Mouse (Mus musculus): ENCODE data around the gene Wfdc12. TPM values are rescaled to one million over a fixed set of nuclear protein-coding genes. Genes with fewer than 3 reads are reported as not detected.

Wfdc12 gene
- polyA plus RNA-seq, 1 experiment, result 0.15 TPM

- H3K27ac ChIP-seq (ENCODE audit: insufficient read depth, low read length), result no peak overlapping the region
- WGBS, result 66% methylated on average over 6 of the region's 6 CpGs
- DNase-seq, result no peak
Observed at GRCm38 (mm10) chr2:164144025-164144424, 46.4 kb downstream of the Wfdc12 start.

GRCm38 (mm10) chr2:164142021-164142420, 48.4 kb downstream of the Wfdc12 start:
- WGBS, result 32% methylated on average over 10 of the region's 10 CpGs
- H3K27ac ChIP-seq (ENCODE audit: insufficient read depth, low read length), result no peak overlapping the region
- no peaks in the 10 kb centered on the region for H3K27me3 ChIP-seq (ENCODE audit: control insufficient read depth, insufficient read depth, low read length)
- TF ChIP-seq POLR2A (IDR thresholded peaks at IDR 0.05; ENCODE audit: borderline replicate concordance, insufficient read depth, low read length) (no peak), CTCF (IDR thresholded peaks at IDR 0.05; ENCODE audit: borderline replicate concordance, insufficient read depth, low read depth, low read length) (no peak)
- peaks cover 10% of the 10 kb centered on the region for H3K4me1 ChIP-seq (ENCODE audit: control insufficient read depth, insufficient read depth, low read length)
- no peak for DNase-seq
- no peak overlapping the region for H3K4me3 ChIP-seq (replicated peaks; ENCODE audit: insufficient read depth, low read depth, low read length)

More at GRCm38 (mm10) chr2:164144025-164144424, 46.4 kb downstream of the Wfdc12 start:
- TF ChIP-seq CTCF (IDR thresholded peaks at IDR 0.05; ENCODE audit: borderline replicate concordance, insufficient read depth, low read depth, low read length), result no peak
- no peak for TF ChIP-seq POLR2A (IDR thresholded peaks at IDR 0.05; ENCODE audit: borderline replicate concordance, insufficient read depth, low read length)
- H3K4me1 ChIP-seq (ENCODE audit: control insufficient read depth, insufficient read depth, low read length), result peaks cover 10% of the 10 kb centered on the region
- no peak overlapping the region for H3K4me3 ChIP-seq (replicated peaks; ENCODE audit: insufficient read depth, low read depth, low read length)
- H3K27me3 ChIP-seq (ENCODE audit: control insufficient read depth, insufficient read depth, low read length), result no peaks in the 10 kb centered on the region

Other genes with a start within 250 kb of the Wfdc12 start
- gene Ywhab, start 195.6 kb downstream of the Wfdc12 start, polyA plus RNA-seq (2012; rRNA removed), result 231 and 250 TPM in 2 replicates
- gene Pabpc1l, start 165.2 kb downstream of the Wfdc12 start, polyA plus RNA-seq (2012; rRNA removed), result 3.1 and 3.2 TPM in 2 replicates
- 17.1 and 18.7 TPM in 2 replicates for gene Stk4, start 120.3 kb downstream of the Wfdc12 start, polyA plus RNA-seq (2012; rRNA removed)
- 66.9 and 71.5 TPM in 2 replicates for gene Tomm34, start 119.4 kb downstream of the Wfdc12 start, polyA plus RNA-seq (2012; rRNA removed)
- 2.3 TPM in 2 replicates for gene Kcns1, start 19.5 kb downstream of the Wfdc12 start, polyA plus RNA-seq (2012; rRNA removed)
- not detected in 2 replicates for gene Wfdc5, start 7.9 kb downstream of the Wfdc12 start, polyA plus RNA-seq (2012; rRNA removed)
- gene Wfdc15a, start 9.5 kb upstream of the Wfdc12 start, polyA plus RNA-seq (2012; rRNA removed), result not detected in 2 replicates
- gene Wfdc15b, start 31.1 kb upstream of the Wfdc12 start, polyA plus RNA-seq (2012; rRNA removed), result not detected in 2 replicates
- gene Svs2, start 47.9 kb upstream of the Wfdc12 start, polyA plus RNA-seq (2012; rRNA removed), result not detected in 2 replicates
- not detected in 2 replicates for gene Svs3b, start 66.0 kb upstream of the Wfdc12 start, polyA plus RNA-seq (2012; rRNA removed)
- not detected in 2 replicates for gene Svs4, start 87.9 kb upstream of the Wfdc12 start, polyA plus RNA-seq (2012; rRNA removed)
- not detected in 2 replicates for gene Svs3a, start 98.7 kb upstream of the Wfdc12 start, polyA plus RNA-seq (2012; rRNA removed)
- gene Svs6, start 126.1 kb upstream of the Wfdc12 start, polyA plus RNA-seq (2012; rRNA removed), result not detected in 2 replicates
- gene Svs5, start 142.1 kb upstream of the Wfdc12 start, polyA plus RNA-seq (2012; rRNA removed), result 0.20 TPM in 1 of 2 replicates, not detected in the other
- 0.80 TPM in 1 of 2 replicates, not detected in the other for gene Slpi, start 198.5 kb upstream of the Wfdc12 start, polyA plus RNA-seq (2012; rRNA removed)
- gene Rbpjl, start 212.5 kb upstream of the Wfdc12 start, polyA plus RNA-seq (2012; rRNA removed), result 0.34 and 0.36 TPM in 2 replicates
- gene Matn4, start 214.6 kb upstream of the Wfdc12 start, polyA plus RNA-seq (2012; rRNA removed), result 5.5 and 5.9 TPM in 2 replicates

Measured in cerebellum, adult 2 months (tissue).